Mouse (Mus musculus) MEL-GATA-1-ER (cell line): ENCODE measurements around the gene Lrrc4c.

Experiments
- DNase-seq: peaks from one replicate; pipeline ENCODE4 v3.0.0-alpha.2; 2012; ENCODE audit warnings: low read depth; ENCODE audit errors: extremely low read depth

Lrrc4c gene

GRCm38 (mm10) chr2:97467031-97467549 is 1149.1 kb downstream of the Lrrc4c start:
- DNase-seq = no peak

GRCm38 (mm10) chr2:97467664-97468063 is 1149.7 kb downstream of the Lrrc4c start:
- DNase-seq = no peak

GRCm38 (mm10) chr2:97468372-97468771 is 1150.4 kb downstream of the Lrrc4c start:
- no peak for DNase-seq

GRCm38 (mm10) chr2:97469396-97469795 is 1151.4 kb downstream of the Lrrc4c start:
- no peak for DNase-seq

GRCm38 (mm10) chr2:97478175-97478924 is 1160.4 kb downstream of the Lrrc4c start:
- DNase-seq = no peak

- DNase-seq = no peak
Observed at GRCm38 (mm10) chr2:97478925-97479298, 1160.9 kb downstream of the Lrrc4c start.

GRCm38 (mm10) chr2:97484990-97485389 is 1167.0 kb downstream of the Lrrc4c start:
- no peak for DNase-seq

- DNase-seq = no peak
Observed at GRCm38 (mm10) chr2:97485609-97486008, 1167.6 kb downstream of the Lrrc4c start.

- DNase-seq = no peak
Observed at GRCm38 (mm10) chr2:97487567-97487966, 1169.6 kb downstream of the Lrrc4c start.

GRCm38 (mm10) chr2:97497069-97497468 is 1179.1 kb downstream of the Lrrc4c start:
- no peak for DNase-seq

- no peak for DNase-seq
Observed at GRCm38 (mm10) chr2:97502501-97502900, 1184.5 kb downstream of the Lrrc4c start.

- DNase-seq = no peak
Observed at GRCm38 (mm10) chr2:97504902-97505301, 1186.9 kb downstream of the Lrrc4c start.

- DNase-seq = no peak
Observed at GRCm38 (mm10) chr2:97524256-97524922, 1206.4 kb downstream of the Lrrc4c start.

- no peak for DNase-seq
Observed at GRCm38 (mm10) chr2:97525107-97525506, 1207.1 kb downstream of the Lrrc4c start.

GRCm38 (mm10) chr2:97530622-97531021 is 1212.7 kb downstream of the Lrrc4c start:
- no peak for DNase-seq

GRCm38 (mm10) chr2:97543691-97544672 is 1226.0 kb downstream of the Lrrc4c start:
- DNase-seq = no peak

GRCm38 (mm10) chr2:97544673-97545071 is 1226.7 kb downstream of the Lrrc4c start:
- no peak for DNase-seq

GRCm38 (mm10) chr2:97545946-97546345 is 1228.0 kb downstream of the Lrrc4c start:
- no peak for DNase-seq

- DNase-seq = no peak
Observed at GRCm38 (mm10) chr2:97564509-97564908, 1246.5 kb downstream of the Lrrc4c start.

GRCm38 (mm10) chr2:97568954-97569353 is 1251.0 kb downstream of the Lrrc4c start:
- DNase-seq = no peak

GRCm38 (mm10) chr2:97574921-97575320 is 1257.0 kb downstream of the Lrrc4c start:
- DNase-seq = no peak
